Mouse (Mus musculus) testis, adult 2 months (tissue): ENCODE data around the gene Nav2. TPM values are rescaled to one million over a fixed set of nuclear protein-coding genes. Genes with fewer than 3 reads are reported as not detected.

Experiments
- H3K27ac ChIP-seq: fragments of 200-500 bp; 2 replicates; pipeline ENCODE4 v1.5.1; 2012; ENCODE audit warnings: low read depth, low read length; ENCODE audit not compliant: control insufficient read depth, insufficient read depth
- H3K27me3 ChIP-seq: fragments of 200-500 bp; 2 replicates; pipeline ENCODE4 v1.6.1; 2012; ENCODE audit warnings: mild to moderate bottlenecking, low read length, moderate library complexity; ENCODE audit not compliant: control insufficient read depth, insufficient read depth
- H3K36me3 ChIP-seq: fragments of 200-500 bp; 2 replicates; pipeline ENCODE4 v1.6.1; 2012; ENCODE audit warnings: mild to moderate bottlenecking, low read length; ENCODE audit not compliant: control insufficient read depth, insufficient read depth
- H3K4me1 ChIP-seq: fragments of 200-500 bp; 2 replicates; pipeline ENCODE4 v1.6.1; 2012; ENCODE audit warnings: low read length; ENCODE audit not compliant: control insufficient read depth, insufficient read depth
- H3K4me3 ChIP-seq: fragments of 200-500 bp; 2 replicates; pipeline ENCODE4 v1.5.1; 2012; ENCODE audit warnings: low read depth, mild to moderate bottlenecking, low read length, moderate library complexity, mixed read lengths; ENCODE audit not compliant: control insufficient read depth
- CTCF ChIP-seq: fragments of 200-500 bp; IDR thresholded peaks from 2 replicates; pipeline ENCODE4 v1.5.1; 2012; ENCODE audit warnings: low read depth, mild to moderate bottlenecking, inconsistent platforms, low read length, moderate library complexity; ENCODE audit not compliant: control insufficient read depth, insufficient read depth, insufficient replicate concordance
- POLR2A ChIP-seq: fragments of 200-500 bp; IDR thresholded peaks from 2 replicates; pipeline ENCODE4 v1.6.1; 2012; ENCODE audit warnings: low read depth, mild to moderate bottlenecking, inconsistent platforms, low read length, moderate library complexity; ENCODE audit not compliant: control insufficient read depth
- polyA plus RNA-seq: library from polyadenylated mRNA; depleted of rRNA; stranded (reverse); fragments of >200 nt; gene quantifications from 2 replicates; pipeline ENCODE4 v1.2.3, GENCODE M21; 2012

Nav2 gene
- polyA plus RNA-seq, 1 experiment, result 20.8 TPM

DNA sequence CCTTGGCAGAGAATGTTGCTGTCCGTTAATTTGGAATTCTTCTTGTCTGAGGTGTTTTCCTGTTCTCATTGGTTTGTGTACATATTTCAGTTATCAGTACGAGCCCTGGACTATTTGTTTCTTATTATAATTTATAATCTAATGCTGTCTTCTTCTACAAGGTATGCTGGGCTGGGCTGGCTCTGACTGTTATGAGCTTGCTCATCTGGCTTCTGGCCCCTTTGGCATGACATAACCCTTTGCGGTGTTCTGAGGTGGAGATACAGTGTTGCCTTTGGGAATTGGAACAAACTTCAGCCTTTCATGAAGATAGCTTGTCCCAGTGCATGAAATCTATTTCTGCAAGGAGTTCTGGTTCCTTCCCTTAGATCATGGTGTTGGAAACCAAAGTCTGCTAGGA, 431.4 kb downstream of the Nav2 start:
- no peaks in the 10 kb centered on the region for H3K27me3 ChIP-seq
- no peak overlapping the region for H3K27ac ChIP-seq
- no peaks in the 10 kb centered on the region for H3K36me3 ChIP-seq
- no peak overlapping the region for H3K4me3 ChIP-seq
- TF ChIP-seq POLR2A (no peak), CTCF (no peak)
- H3K4me1 ChIP-seq, result peaks cover 15% of the 10 kb centered on the region

DNA sequence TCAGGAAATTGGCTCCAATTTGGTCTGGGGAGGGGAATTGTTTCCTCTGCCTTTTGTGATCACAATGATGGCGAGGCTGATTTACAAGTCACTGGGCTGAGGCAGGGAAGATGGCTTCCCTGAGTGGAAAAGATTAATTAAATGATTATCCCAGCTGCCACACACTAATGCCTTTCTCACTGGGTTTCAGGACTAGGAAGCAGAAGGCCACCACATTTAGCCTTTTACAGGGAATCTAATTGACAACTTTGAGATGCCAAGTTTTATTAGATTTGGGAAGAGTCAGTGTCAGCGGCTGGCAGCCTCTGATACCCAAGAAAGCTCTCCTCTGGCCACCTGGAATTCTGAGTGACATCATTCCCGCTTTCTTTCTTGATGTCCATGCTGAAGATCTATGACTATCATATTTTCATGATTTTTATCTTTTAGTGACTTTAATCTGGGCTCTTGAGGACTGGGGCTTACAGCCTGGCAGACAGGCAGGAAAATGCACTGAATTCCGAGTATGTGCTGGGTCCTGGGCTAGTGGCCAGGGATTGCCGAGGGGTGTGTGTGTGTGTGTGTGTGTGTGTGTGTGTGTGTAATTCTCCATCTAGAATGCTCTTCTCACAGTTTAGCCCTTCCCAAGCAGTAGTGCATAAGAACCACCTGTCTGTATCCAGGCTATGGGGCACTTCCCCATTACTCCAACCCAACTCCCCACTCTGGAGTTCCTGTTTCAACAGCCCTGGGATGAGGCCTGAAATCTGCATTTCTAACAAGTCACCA, 432.8 kb downstream of the Nav2 start:
- TF ChIP-seq POLR2A (no peak), CTCF (no peak)
- no peak overlapping the region for H3K27ac ChIP-seq
- no peaks in the 10 kb centered on the region for H3K27me3 ChIP-seq
- H3K4me3 ChIP-seq, result no peak overlapping the region
- no peaks in the 10 kb centered on the region for H3K36me3 ChIP-seq
- peaks cover 15% of the 10 kb centered on the region for H3K4me1 ChIP-seq

DNA sequence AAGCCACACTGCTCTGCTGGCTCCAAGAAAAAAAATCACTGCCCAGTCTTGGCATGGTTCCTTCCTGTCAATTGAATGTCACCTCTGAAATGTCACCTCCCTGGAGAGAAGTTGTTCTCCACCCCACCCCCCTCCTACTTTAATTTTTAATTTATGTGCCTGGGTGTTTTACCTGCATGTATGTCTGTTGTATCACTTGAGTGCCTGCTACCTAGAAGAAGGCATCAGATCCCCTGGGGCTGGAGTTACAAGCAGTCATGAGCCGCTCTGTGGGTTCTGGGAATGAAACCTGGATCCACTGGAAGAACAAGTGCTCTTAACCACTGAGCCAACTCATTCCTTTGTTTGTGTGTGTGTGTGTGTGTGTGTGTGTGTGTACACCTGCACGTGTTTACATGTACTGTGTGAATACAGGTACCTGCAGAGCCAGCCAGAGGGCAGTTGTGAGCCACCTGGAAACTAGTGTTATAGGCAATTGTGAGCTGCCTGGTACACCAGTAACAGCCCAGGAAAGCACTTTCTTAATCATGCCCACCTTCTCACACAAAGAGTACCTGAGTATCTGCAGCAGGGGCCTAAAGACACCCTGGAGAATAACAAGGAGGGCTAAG, 433.5 kb downstream of the Nav2 start:
- TF ChIP-seq CTCF (no peak), POLR2A (no peak)
- Histone ChIP-seq H3K4me1 (peaks cover 15% of the 10 kb centered on the region), H3K27ac (no peak overlapping the region), H3K4me3 (no peak overlapping the region), H3K36me3 (no peaks in the 10 kb centered on the region), H3K27me3 (no peaks in the 10 kb centered on the region)

DNA sequence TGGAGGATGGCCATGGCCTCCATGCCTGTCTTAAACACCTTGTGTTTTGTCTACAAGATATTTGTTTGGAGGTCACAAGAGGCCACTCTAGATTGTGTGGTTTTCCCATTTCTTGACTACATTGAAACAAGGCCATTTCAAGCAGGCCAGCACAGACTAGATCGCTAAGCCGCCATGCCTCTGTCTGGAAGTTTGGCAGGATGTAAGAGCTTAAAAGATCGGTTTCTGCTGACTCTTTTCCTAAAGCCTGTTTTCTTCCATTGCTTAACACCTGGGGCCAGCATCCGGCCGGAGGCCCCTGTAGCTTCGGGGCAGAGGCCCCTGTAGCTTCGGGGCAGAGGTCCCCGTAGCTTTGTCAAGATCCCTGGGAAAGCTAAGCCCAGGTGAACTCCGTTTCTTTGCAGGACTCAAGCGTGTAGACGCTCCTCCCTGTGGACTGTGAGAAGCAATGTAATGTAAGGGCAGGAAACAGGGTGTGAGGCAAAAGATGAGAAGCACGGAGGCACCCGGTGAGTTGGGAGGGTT, 434.1 kb downstream of the Nav2 start:
- Histone ChIP-seq H3K27ac (no peak overlapping the region), H3K4me1 (peaks cover 15% of the 10 kb centered on the region), H3K36me3 (no peaks in the 10 kb centered on the region), H3K4me3 (peak overlapping the region; percentile 11; the same call in 1 of the 2 replicates), H3K27me3 (no peaks in the 10 kb centered on the region)
- TF ChIP-seq CTCF (no peak), POLR2A (no peak)

DNA sequence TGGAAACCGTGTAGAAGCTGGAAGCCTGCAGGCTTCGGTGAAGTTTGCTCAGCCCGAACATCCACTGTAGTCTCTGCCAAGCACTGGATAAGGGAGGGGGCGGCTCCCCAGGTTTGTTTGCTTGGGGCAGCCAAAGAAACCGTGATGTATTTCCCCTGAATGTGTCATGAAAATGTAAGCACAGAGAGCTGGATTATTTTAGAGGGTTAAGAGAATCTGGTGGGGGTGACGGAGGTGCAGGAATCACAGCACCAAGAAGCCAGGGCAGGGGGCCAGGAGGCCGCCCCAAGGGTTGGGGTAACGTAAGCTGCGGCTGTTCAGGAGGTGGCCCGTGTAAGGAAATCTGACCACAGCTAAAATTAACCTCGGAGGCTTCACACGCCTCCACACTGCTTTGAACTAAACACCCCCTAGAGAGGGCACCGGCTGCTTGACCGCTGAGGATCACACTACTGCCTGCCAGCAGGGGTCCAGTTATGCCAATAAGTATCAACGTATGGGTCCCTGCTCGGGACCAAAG, 434.6 kb downstream of the Nav2 start:
- no peaks in the 10 kb centered on the region for H3K36me3 ChIP-seq
- TF ChIP-seq CTCF (no peak), POLR2A (no peak)
- H3K27me3 ChIP-seq, result no peaks in the 10 kb centered on the region
- peaks cover 15% of the 10 kb centered on the region for H3K4me1 ChIP-seq
- H3K27ac ChIP-seq, result no peak overlapping the region
- H3K4me3 ChIP-seq, result peak overlapping the region; percentile 11; the same call in 1 of the 2 replicates

DNA sequence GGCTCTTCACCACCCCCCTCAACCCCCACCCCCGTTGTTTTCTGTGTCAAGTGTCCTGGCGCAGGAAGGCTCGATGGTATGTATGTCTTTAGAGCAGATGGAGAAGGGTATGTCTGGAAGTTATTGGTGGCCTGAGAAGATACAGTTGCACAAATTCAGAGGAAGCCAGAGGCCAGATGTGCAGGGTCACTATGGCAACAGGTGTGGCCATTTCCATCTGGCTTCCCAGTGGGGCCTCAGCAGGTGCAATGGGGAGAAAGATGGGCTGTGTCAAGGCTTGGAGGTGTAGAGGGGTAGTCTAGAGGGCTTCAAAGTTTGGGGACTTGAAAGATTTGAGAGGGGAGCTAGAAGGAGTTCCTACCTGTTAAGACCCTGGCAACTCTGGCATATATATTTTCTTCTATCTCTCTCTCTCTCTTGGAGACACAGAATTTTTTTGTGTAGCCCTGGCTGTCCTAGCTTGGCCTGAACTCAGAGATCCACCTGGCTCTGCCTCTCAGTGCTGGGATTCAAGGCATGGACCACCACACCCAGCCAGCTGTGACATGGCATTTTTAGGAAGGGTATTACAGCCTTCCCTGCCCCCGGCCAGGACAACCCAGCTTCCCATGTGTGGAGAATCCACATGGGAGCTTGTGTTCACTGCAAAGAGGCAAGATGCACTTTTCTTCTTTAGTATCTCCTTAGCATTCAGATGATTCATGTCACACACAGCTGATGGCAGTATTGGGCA, 435.4 kb downstream of the Nav2 start:
- H3K27me3 ChIP-seq, result no peaks in the 10 kb centered on the region
- no peak overlapping the region for H3K27ac ChIP-seq
- no peaks in the 10 kb centered on the region for H3K36me3 ChIP-seq
- no peak overlapping the region for H3K4me3 ChIP-seq
- TF ChIP-seq POLR2A (no peak), CTCF (no peak)
- peaks cover 15% of the 10 kb centered on the region for H3K4me1 ChIP-seq
